Mouse (Mus musculus): ENCODE measurements around the gene Slc7a11. TPM values are rescaled to one million over a fixed set of nuclear protein-coding genes. Genes with fewer than 3 reads are reported as not detected.
A peak's percentile ranks its signal among the peaks of the same experiment; 100 is the strongest.

Slc7a11 gene
- polyA plus RNA-seq, 1 experiment from 2014 or later = 0.24 TPM

DNA sequence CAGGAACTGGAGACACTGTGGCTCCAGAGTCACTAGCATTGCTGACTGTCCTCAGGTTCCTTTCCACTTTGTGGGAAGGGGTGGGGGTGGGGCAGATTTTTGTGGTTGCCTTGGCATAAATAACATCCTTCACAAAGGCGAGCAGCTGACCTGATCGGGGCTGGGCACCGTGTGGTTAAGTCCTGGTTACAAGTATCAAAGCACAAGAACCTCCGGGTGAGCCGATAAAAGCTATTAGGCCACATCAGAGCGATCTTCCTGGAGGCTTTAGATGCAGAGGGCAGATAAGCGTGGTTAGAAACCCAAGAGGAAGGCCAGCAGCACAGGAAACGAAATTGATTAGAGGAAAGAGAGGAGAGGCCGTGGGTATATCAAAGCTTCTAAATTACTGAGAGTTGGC is 55.1 kb downstream of the Slc7a11 start:
- Histone ChIP-seq H3K4me1 (no peaks in the 10 kb centered on the region), H3K9ac (no peak overlapping the region), H3K27ac (no peak overlapping the region), H3K27me3 (replicated peaks) (no peaks in the 10 kb centered on the region), H3K4me2 (no peak overlapping the region), H3K4me3 (replicated peaks) (no peak overlapping the region), H3K9me3 (no peaks in the 10 kb centered on the region), H3K36me3 (no peaks in the 10 kb centered on the region)
- WGBS = 53% methylated on average over 9 of the region's 9 CpGs
- no peak for ATAC-seq (ENCODE audit: insufficient read depth, low FRiP score, low read depth)

DNA sequence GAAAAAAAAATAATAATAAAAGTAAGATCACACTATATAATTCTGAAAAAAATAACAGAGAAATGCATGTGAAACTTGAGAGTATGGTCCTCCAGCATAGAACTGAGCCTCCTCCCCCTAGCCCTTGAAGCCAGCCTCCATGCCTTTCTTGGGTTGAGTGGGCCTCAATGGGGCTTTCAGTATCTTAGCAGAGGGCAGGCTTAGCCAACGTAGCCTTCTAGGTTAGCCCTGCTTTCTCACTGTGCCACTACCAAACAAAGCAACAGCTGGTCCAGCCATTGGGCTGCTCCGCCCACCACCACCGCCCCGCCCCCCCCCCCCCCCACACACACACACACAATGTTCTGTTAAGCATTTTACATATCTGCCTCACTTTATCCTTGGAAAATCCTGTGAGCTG is 56.1 kb downstream of the Slc7a11 start:
- no peak for ATAC-seq (ENCODE audit: insufficient read depth, low FRiP score, low read depth)

DNA sequence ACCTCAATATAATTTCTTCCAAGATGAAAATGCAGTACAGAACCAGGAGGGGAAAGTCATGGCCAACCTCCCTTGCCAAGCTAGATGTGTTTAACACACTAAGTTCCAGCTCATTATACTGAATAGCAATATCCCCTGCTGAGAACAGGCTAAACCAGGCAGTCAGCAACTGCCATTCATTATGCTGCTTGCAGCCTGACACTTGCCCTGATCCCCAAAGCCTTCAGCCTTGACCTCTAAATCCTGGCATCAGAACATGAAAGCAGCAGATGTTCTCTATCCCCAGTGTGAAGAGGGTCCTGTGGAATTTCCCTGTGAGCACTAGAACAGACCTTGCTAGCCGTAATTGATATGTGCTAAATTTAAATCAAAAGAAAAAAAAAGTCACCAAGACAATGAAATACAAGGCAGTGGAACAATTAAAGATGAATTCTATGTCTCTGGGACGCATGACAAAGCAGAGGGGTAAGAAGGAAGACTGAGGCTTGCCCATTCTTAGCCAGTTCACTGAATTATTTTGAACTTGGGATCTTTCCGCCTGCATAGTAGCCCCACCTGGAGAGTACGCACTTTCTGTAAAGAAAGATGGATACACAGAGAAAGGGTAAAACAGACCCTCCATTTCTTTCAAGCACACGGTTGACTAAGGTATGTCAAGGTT is 56.7 kb downstream of the Slc7a11 start:
- Histone ChIP-seq H3K4me1 (0 out of 2 replicates have a peak, but pooled peaks cover 7% of the 10 kb centered on the region), H3K27me3 (replicated peaks) (no peaks in the 10 kb centered on the region), H3K4me3 (replicated peaks) (no peak overlapping the region), H3K36me3 (no peaks in the 10 kb centered on the region), H3K4me2 (no peak overlapping the region), H3K27ac (no peak overlapping the region), H3K9ac (no peak overlapping the region), H3K9me3 (no peaks in the 10 kb centered on the region)
- 76% methylated on average over 5 of the region's 5 CpGs for WGBS
- ATAC-seq (ENCODE audit: insufficient read depth, low FRiP score, low read depth) = no peak

More for the DNA sequence above, 56.1 kb downstream of the Slc7a11 start:
- Histone ChIP-seq H3K9me3 (no peaks in the 10 kb centered on the region), H3K27me3 (replicated peaks) (no peaks in the 10 kb centered on the region), H3K4me2 (no peak overlapping the region), H3K27ac (no peak overlapping the region), H3K9ac (no peak overlapping the region), H3K4me1 (0 out of 2 replicates have a peak, but pooled peaks cover 5% of the 10 kb centered on the region), H3K4me3 (replicated peaks) (no peak overlapping the region), H3K36me3 (no peaks in the 10 kb centered on the region)
- WGBS = 60% methylated on average over 4 of the region's 4 CpGs

DNA sequence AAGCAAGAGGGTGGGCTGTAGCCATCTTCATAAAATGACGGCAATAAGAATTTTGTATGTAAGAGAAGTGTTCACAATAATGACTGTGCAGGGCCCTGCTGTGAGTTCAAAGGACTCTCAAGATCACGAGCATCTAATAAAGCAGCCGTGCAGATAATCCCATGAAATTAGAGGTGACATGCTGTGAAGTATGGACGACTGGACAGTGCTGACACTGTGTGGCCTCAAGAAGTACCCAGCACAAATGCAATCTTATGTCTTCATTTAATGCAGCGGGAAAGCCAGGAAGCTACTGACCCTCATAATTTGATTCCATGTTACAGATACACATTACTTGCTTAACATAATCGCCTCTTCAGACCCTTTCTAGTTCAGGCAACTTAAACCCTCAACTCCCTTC is 57.3 kb downstream of the Slc7a11 start:
- Histone ChIP-seq H3K9ac (no peak overlapping the region), H3K4me2 (no peak overlapping the region), H3K27ac (no peak overlapping the region), H3K9me3 (no peaks in the 10 kb centered on the region), H3K36me3 (no peaks in the 10 kb centered on the region), H3K4me1 (0 out of 2 replicates have a peak, but pooled peaks cover 7% of the 10 kb centered on the region), H3K27me3 (replicated peaks) (no peaks in the 10 kb centered on the region), H3K4me3 (replicated peaks) (no peak overlapping the region)
- ATAC-seq (ENCODE audit: insufficient read depth, low FRiP score, low read depth) = no peak
- WGBS = 80% methylated on average over 6 of the region's 6 CpGs

DNA sequence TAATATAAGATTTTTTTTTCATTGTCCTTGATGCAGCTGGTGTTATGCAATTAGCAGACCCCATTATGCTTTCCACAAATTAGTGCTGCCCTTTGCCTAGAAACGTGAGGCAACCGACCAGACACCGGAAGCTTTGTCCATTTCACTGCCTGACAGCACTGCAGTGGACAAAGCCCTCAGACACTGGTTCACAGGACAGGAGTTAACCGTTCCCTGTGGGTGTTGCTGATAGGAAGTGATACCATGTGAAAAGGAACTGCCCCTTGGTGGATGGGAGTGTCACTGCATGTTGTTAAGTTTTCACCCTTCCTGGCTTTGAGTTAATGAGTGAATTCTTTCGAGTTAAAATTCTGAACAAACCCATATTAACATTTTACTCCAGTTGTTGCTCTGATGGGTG is 60.7 kb downstream of the Slc7a11 start:
- no peak overlapping the region for H3K9ac ChIP-seq
- ATAC-seq (ENCODE audit: insufficient read depth, low FRiP score, low read depth) = no peak
- H3K36me3 ChIP-seq = no peaks in the 10 kb centered on the region
- no peaks in the 10 kb centered on the region for H3K27me3 ChIP-seq (replicated peaks)
- 36% methylated on average over 5 of the region's 5 CpGs for WGBS
- H3K27ac ChIP-seq = no peak overlapping the region
- H3K9me3 ChIP-seq = no peaks in the 10 kb centered on the region
- peak overlapping the region; percentile 63; the same call in 1 of the 2 replicates for H3K4me2 ChIP-seq
- 0 out of 2 replicates have a peak, but pooled peaks cover 7% of the 10 kb centered on the region for H3K4me1 ChIP-seq
- H3K4me3 ChIP-seq (replicated peaks) = no peak overlapping the region

DNA sequence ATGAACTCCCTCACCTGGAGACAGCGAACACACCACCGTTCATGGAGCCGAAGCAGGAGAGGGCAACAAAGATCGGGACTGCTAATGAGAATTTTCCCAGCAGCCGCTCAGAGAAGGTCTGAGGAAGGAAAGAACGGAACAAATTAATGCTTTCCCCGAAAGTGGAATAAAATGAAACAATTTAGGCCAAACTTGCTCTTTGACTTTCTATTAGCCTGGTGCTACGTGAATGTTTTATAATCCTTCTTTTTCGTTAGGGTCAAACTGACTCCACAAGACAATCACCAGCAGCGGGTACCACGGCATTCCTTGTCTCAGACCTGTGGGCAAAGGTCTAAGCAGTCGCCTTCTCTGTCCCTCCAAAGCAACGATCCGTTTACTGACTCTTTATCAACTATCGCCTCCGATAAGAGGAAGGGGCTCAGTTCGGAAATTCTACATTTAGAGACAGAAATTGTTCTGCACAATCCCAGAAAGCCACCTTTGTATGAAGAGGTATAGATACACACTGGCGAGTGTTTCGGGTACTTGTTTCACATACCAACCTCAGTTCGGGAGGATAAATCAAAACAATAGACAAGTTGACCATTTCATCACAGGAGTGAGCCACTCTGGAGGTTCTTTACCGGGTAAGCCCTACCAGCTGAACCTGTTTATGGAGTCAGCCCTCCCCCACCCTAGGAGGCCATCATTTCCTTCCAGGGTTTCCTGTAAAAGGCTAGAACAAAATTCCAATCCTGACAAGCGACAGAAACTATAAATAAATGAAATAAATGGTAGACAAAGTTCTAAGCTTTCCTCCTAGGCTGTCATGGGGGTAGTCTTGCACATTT is 61.3 kb downstream of the Slc7a11 start:
- ATAC-seq (ENCODE audit: insufficient read depth, low FRiP score, low read depth) = no peak; the same call in 1 of the 2 replicates
- Histone ChIP-seq H3K36me3 (no peaks in the 10 kb centered on the region), H3K27me3 (replicated peaks) (no peaks in the 10 kb centered on the region), H3K9me3 (no peaks in the 10 kb centered on the region), H3K4me3 (replicated peaks) (peak overlapping the region; percentile 47), H3K4me1 (0 out of 2 replicates have a peak, but pooled peaks cover 7% of the 10 kb centered on the region), H3K27ac (no peak overlapping the region), H3K4me2 (peak overlapping the region; percentile 63), H3K9ac (no peak overlapping the region)
- 14% methylated on average over 22 of the region's 22 CpGs for WGBS

DNA sequence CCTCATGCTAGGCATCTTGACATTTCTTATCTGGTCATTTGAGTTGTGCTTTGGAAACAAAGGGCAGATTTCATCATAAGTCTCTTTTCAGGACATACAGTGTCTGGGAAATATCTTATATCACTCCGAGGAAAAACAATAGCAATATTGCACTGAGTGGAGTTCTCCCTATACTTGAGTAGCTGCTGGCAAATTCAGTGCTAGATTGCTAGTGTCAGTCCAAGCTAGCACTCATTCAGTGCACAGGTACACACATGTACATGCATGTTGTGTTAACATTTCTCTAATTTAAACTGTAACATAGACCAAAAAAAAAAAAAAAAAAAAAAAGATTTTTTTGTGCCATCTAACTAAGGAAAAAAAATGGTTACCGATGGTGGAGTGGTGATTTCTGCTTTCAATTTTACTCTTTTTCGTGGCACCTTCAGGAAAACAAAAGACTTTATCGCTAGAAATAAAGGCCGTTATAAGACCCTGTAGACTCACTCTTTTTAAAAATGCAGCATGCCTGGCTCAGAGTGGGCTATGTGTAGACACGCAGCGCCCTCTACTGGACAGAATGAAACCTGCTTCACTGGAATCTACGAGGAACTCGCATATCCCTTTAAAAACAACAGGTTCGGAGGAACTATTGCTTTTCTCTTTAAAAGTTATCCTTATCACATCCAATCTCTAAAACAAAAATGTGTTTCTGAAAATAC is 62.1 kb downstream of the Slc7a11 start:
- H3K27ac ChIP-seq = no peak overlapping the region
- H3K9me3 ChIP-seq = no peaks in the 10 kb centered on the region
- ATAC-seq (ENCODE audit: insufficient read depth, low FRiP score, low read depth) = no peak
- H3K4me2 ChIP-seq = peak overlapping the region; percentile 63
- no peaks in the 10 kb centered on the region for H3K27me3 ChIP-seq (replicated peaks)
- H3K4me1 ChIP-seq = 0 out of 2 replicates have a peak, but pooled peaks cover 7% of the 10 kb centered on the region
- WGBS = 13% methylated on average over 10 of the region's 10 CpGs
- H3K36me3 ChIP-seq = no peaks in the 10 kb centered on the region
- H3K4me3 ChIP-seq (replicated peaks) = peak overlapping the region; percentile 47
- H3K9ac ChIP-seq = no peak overlapping the region

DNA sequence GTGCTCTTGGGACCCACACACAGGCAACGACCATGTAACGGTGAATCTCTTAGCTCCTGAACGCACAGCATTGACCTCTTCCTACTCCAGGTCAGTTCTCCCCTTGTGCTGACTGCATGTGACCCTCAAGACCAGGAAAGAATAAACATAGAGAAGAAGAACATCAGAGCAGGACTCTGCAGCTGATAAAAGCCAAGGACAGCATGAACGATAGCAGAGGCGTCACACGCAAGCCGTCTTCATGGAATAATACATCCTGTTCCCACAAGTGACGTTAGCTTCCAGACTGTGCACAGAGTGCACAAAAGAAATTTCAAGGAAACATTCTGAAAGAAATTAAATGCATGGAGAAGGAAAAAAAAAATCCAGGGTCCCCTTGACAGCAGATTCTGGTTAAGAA is 63.5 kb downstream of the Slc7a11 start:
- no peak for ATAC-seq (ENCODE audit: insufficient read depth, low FRiP score, low read depth)
- H3K4me1 ChIP-seq = 0 out of 2 replicates have a peak, but pooled peaks cover 7% of the 10 kb centered on the region
- H3K4me3 ChIP-seq (replicated peaks) = no peak overlapping the region
- H3K9me3 ChIP-seq = no peaks in the 10 kb centered on the region
- no peak overlapping the region for H3K9ac ChIP-seq
- no peak overlapping the region for H3K4me2 ChIP-seq
- H3K27ac ChIP-seq = no peak overlapping the region
- no peaks in the 10 kb centered on the region for H3K36me3 ChIP-seq
- WGBS = 70% methylated on average over 8 of the region's 8 CpGs
- no peaks in the 10 kb centered on the region for H3K27me3 ChIP-seq (replicated peaks)

DNA sequence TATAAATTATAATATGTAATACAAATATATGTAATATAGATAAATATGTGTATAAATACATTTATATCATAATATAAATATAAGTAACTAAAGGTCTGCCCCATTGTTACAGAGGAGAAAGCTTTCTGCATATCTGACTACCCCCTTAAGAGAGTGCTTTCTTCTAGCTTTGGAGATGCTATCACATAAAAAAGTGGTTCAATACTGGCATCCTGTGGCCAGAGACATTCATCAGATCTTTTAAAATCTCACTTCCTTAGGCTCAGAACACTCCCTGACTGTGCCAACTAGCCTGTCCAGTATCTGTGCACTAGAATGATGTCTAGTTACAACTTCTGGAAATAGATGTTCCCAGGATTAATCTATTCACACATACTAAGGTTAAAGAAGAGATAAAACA is 67.9 kb downstream of the Slc7a11 start:
- Histone ChIP-seq H3K27me3 (replicated peaks) (no peaks in the 10 kb centered on the region), H3K4me1 (no peaks in the 10 kb centered on the region), H3K9ac (no peak overlapping the region), H3K4me3 (replicated peaks) (no peak overlapping the region), H3K4me2 (no peak overlapping the region), H3K9me3 (no peaks in the 10 kb centered on the region), H3K27ac (no peak overlapping the region), H3K36me3 (no peaks in the 10 kb centered on the region)
- no peak for ATAC-seq (ENCODE audit: insufficient read depth, low FRiP score, low read depth)

DNA sequence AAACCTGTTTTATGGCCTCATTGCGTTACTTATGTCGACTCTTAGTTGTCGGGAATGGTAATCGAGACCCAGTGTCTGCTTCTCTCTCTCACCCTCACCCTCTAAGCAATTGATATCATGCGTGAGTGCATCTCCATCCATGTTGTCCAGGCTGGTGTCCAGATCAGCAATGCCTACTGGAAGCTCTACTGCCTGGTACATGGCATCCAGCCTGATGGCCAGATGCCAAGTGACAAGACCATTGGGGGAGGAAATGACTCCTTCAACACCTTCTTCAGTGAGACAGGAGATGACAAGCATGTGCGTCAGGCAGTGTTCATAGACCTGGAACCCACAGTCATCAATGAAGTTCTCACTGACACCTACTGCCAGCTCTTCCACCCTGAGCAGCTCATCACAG is 73.6 kb downstream of the Slc7a11 start:
- no peaks in the 10 kb centered on the region for H3K36me3 ChIP-seq
- no peaks in the 10 kb centered on the region for H3K9me3 ChIP-seq
- no peak overlapping the region for H3K27ac ChIP-seq
- H3K4me2 ChIP-seq = no peak overlapping the region
- no peak overlapping the region for H3K9ac ChIP-seq
- H3K4me1 ChIP-seq = no peaks in the 10 kb centered on the region
- H3K4me3 ChIP-seq (replicated peaks) = no peak overlapping the region
- no peaks in the 10 kb centered on the region for H3K27me3 ChIP-seq (replicated peaks)
- no peak for ATAC-seq (ENCODE audit: insufficient read depth, low FRiP score, low read depth)
- 85% methylated on average over 6 of the region's 6 CpGs for WGBS

DNA sequence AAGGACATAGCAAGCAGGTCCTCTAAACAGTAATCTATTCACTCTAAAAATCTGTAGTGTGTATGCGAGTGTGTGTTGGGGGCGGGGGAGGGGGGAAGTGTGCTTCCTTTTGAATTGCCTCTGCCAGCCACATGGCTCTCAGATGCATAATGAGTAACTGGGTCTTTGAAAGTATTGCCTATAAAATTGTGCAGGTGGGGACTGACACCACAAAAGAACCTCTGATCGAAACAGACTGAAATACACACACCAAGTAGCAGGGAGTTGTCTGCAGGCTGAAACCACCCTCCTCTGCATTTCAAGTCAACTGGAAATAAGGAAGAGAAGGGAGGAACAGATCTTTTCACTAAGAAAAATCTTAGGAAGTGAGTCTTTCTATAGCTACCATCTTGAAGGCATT is 76.2 kb downstream of the Slc7a11 start:
- Histone ChIP-seq H3K4me3 (replicated peaks) (no peak overlapping the region), H3K27ac (no peak overlapping the region), H3K36me3 (no peaks in the 10 kb centered on the region), H3K4me1 (no peaks in the 10 kb centered on the region), H3K9ac (no peak overlapping the region), H3K27me3 (replicated peaks) (no peaks in the 10 kb centered on the region), H3K9me3 (no peaks in the 10 kb centered on the region), H3K4me2 (no peak overlapping the region)
- no peak for ATAC-seq (ENCODE audit: insufficient read depth, low FRiP score, low read depth)
- WGBS = 66% methylated on average over 3 of the region's 3 CpGs

DNA sequence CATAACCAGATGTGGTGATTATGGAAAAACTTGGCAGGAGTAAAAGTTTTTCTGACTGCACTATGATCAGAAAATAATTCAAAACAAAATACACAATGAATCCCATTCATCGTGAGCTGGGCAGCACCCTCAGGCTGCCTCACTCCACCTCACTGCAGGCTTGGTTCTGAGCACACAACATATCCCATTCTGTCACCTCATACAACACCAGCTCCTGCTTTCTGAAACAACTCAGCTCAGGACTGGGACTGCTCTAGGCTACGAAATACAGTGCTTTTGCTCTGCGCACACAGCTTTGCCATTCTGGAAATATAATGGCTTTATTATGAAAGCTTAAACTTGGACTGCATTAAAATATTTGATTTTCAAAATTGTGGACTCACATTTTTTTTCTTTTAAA is 79.8 kb downstream of the Slc7a11 start:
- Histone ChIP-seq H3K4me2 (no peak overlapping the region), H3K9ac (no peak overlapping the region), H3K27me3 (replicated peaks) (no peaks in the 10 kb centered on the region), H3K9me3 (no peaks in the 10 kb centered on the region), H3K4me1 (no peaks in the 10 kb centered on the region), H3K27ac (no peak overlapping the region), H3K36me3 (no peaks in the 10 kb centered on the region), H3K4me3 (replicated peaks) (no peak overlapping the region)
- no peak for ATAC-seq (ENCODE audit: insufficient read depth, low FRiP score, low read depth)
- 70% methylated on average over 3 of the region's 3 CpGs for WGBS
